Mouse (Mus musculus) E14TG2a.4 (cell line): ENCODE results near the gene 2410137M14Rik.

Source experiments
- CTCF ChIP-seq: conservative IDR thresholded peaks from 2 replicates; pipeline ENCODE4 v1.5.1; 2014; ENCODE audit warnings: low read length
- NANOG ChIP-seq: IDR thresholded peaks from 2 replicates; pipeline ENCODE4 v1.6.1; 2014; ENCODE audit warnings: borderline replicate concordance, low read length, mixed read lengths
- POU5F1 ChIP-seq: IDR thresholded peaks from 2 replicates; pipeline ENCODE4 v1.6.1; 2014; ENCODE audit warnings: low read length, borderline replicate concordance

- no peak for TF ChIP-seq CTCF
- no peak for TF ChIP-seq POU5F1
- no peak for TF ChIP-seq NANOG
Observed at GRCm38 (mm10) chr17:36973271-36973787, 7.7 kb downstream of the 2410137M14Rik start.
